Mouse (Mus musculus): ENCODE measurements around the gene Isg20l2.

DNA sequence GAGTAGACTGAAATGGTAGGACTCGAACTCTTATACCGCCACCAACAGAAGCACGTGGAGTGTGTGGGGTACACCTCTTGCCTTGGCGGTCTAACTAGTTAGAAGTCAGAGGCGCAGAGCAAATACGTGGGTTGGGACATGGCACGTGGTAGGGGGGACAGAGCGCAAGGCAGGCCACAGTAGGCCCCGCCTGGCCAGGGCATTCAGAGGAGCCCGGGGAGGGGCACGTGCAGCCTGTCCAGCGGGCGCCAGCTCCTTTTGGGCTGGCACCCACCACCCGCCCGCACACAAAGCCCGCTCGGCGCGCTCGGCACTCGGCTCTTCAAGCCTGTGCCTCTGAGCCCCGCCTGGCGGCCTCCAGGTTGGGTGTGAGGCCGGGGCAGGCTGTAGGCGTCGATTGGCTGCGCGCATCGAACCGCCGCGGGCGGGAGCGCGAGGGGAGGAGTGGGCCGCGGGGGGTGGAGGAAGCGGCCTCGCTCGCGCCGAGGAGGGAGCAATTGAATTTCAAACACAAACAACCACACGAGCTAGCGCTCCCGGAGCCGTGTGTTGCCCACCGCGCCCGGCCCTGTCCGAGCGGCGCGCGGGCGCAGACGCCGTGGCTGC lies 24.1 kb upstream of the Isg20l2 start, which contains the start of gene Hdgf:
- peak; percentile 63 for TF ChIP-seq CTCF (IDR thresholded peaks at IDR 0.05; ENCODE audit: low read depth)
- TF ChIP-seq EP300 (optimal IDR thresholded peaks at IDR 0.05), result no peak

Measured in stomach, postnatal 0 days (tissue).